Mouse (Mus musculus): ENCODE data around the gene Gm4301. TPM values are rescaled to one million over a fixed set of nuclear protein-coding genes. Genes with fewer than 3 reads are reported as not detected.

Gm4301 gene
- not detected for polyA plus RNA-seq (2014; fragmentation: Illumina TruSeq; extraction: RNeasy Lipid Tissue Mini Kit (QIAGEN cat#74804); ENCODE audit: low read depth, low replicate concordance)

GRCm38 (mm10) chr10:100335376-100335775 is at the start of gene Gm4301:
Gene Gm4301, plus strand, starts transcription at chr10:100335676.

GRCm38 (mm10) chr10:100340536-100340935 is 5.1 kb downstream of the Gm4301 start, which contains the start of gene Gm4302:
Gene Gm4302, plus strand, starts transcription at chr10:100340836.

GRCm38 (mm10) chr10:100345672-100346071 is 10.2 kb downstream of the Gm4301 start, which contains the start of gene Gm4303:
Gene Gm4303, plus strand, starts transcription at chr10:100345972.

GRCm38 (mm10) chr10:100350793-100351192 is 15.3 kb downstream of the Gm4301 start, which contains the start of gene Gm4305:
Gene Gm4305, plus strand, starts transcription at chr10:100351093.

GRCm38 (mm10) chr10:100361038-100361437 is 25.6 kb downstream of the Gm4301 start, which contains the start of gene Gm4307:
Gene Gm4307, plus strand, starts transcription at chr10:100361338.

GRCm38 (mm10) chr10:100382460-100382859 is 47.0 kb downstream of the Gm4301 start, which contains the start of gene Gm4312:
Gene Gm4312, minus strand, starts transcription at chr10:100382560.

Other genes starting within 250 kb of the Gm4301 start
- not detected for gene Gm4302, start 5.2 kb downstream of the Gm4301 start, polyA plus RNA-seq (2014; fragmentation: Illumina TruSeq; extraction: RNeasy Lipid Tissue Mini Kit (QIAGEN cat#74804); ENCODE audit: low read depth, low replicate concordance)
- gene Gm4303, start 10.3 kb downstream of the Gm4301 start, polyA plus RNA-seq (2014; fragmentation: Illumina TruSeq; extraction: RNeasy Lipid Tissue Mini Kit (QIAGEN cat#74804); ENCODE audit: low read depth, low replicate concordance) = not detected
- gene Gm4305, start 15.4 kb downstream of the Gm4301 start, polyA plus RNA-seq (2014; fragmentation: Illumina TruSeq; extraction: RNeasy Lipid Tissue Mini Kit (QIAGEN cat#74804); ENCODE audit: low read depth, low replicate concordance) = not detected
- not detected for gene Gm4307, start 25.7 kb downstream of the Gm4301 start, polyA plus RNA-seq (2014; fragmentation: Illumina TruSeq; extraction: RNeasy Lipid Tissue Mini Kit (QIAGEN cat#74804); ENCODE audit: low read depth, low replicate concordance)
- gene Gm4312, start 46.9 kb downstream of the Gm4301 start, polyA plus RNA-seq (2014; fragmentation: Illumina TruSeq; extraction: RNeasy Lipid Tissue Mini Kit (QIAGEN cat#74804); ENCODE audit: low read depth, low replicate concordance) = not detected
- 10.9 TPM for gene Tmtc3, start 151.7 kb downstream of the Gm4301 start, polyA plus RNA-seq (2014; fragmentation: Illumina TruSeq; extraction: RNeasy Lipid Tissue Mini Kit (QIAGEN cat#74804); ENCODE audit: low read depth, low replicate concordance)
- gene Cep290, start 151.9 kb downstream of the Gm4301 start, polyA plus RNA-seq (2014; fragmentation: Illumina TruSeq; extraction: RNeasy Lipid Tissue Mini Kit (QIAGEN cat#74804); ENCODE audit: low read depth, low replicate concordance) = 3.9 TPM

All from liver, adult 10 weeks (tissue).